Mouse (Mus musculus): Measurements from ENCODE around the gene Cdk5r1. TPM values are rescaled to one million over a fixed set of nuclear protein-coding genes. Genes with fewer than 3 reads are reported as not detected.

Cdk5r1 gene
- total RNA-seq, 2 experiments from 2014 or later, result 2.2 to 3.9 TPM

DNA sequence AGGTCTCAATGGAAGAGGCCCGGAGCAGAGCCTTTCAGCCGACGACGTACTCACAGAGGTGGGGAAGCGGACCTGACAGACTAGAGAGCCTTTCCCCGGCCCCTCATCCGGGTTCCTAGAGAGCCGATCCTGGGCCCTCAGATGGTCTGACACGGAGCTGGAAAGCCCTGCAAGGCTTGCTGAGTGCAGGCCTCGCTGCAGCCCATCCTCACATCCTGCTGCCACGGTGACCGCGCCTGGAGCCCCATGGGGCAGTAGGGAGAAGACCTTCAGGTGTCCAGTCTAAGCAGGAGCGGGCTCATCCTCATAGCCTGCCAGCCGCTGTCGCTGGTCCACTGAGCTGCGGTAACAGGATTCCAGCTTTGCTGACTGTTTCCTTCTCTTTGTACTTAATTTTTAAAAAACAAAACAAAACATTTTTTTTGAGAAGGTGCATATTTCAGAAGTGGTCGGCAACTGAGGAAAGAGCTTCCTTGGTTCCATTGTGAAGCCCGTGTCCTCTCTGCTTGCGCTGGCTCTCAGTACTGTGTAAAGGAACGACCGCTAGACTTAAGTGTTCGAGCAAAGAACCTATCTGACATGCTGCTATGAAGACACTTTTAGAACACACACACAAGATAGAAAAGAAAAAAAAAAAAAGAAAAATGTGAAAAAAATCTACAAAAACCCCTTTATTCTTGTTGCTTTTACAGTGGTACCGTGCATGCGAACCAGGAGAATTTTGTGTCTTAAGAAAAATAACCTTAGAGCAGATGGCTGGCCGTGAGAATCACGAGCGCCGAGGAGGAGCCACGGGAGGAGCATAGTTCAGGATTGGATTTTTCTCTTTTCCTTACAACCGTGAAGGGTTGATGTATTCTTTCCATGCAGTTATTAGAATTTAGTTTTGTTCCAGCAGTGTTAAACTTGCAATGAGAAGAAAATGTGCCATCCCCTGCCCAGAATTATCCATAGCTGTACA lies 3.4 kb downstream of the Cdk5r1 start:
- DNase-seq, result no peak

DNA sequence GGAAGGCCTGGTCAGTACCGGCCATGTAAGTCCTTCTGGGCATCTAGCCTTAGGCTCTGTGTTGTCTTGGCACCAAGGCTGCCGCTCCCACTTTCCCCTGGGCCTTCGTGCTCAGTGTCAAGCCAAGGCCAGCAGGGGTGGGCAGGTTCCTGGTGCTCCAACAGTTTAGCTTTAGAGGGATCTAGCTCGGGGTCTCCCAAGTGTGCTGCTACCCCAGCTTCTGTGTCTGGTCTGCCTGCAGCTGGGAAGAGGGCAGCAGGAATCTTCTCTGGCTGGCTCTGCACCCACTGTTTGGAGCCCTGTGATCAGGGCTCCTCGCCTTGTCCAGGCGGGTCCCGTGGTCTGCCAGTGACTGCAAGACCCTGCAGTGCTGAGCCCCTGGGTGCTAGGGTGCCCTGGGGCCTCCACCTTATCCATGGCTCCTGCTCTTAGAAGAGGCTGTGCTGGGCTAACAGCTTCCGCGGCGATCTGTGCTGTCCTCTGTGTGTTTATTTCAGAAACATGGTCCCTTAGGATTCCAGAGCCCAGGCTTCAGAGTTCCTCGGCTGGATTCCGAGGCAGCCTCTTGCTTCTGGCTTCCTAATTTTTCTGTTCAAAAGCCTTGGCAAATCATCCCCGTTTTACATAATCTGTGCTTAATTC lies 4.7 kb downstream of the Cdk5r1 start:
- peak; percentile 55 for DNase-seq

DNA sequence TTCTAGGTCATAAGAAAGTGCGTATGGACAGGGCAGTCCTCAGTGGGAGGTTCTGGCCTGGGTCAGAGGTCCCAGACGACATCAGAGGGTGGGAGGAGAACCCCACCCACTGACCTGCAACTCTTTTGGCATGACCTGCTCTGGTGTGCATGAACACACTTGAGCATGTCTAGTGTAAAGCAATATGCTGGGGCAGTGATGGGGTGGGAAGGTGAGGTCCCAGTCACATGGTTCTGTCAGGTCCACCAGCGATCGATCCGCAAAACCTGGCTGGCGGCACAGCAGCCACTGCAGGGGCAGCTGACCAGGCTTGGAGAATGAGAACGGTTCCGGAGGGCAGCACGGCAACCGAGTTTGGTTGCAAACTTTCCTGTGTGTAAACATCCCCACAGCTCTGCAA lies 5.5 kb downstream of the Cdk5r1 start:
- DNase-seq, result no peak

DNA sequence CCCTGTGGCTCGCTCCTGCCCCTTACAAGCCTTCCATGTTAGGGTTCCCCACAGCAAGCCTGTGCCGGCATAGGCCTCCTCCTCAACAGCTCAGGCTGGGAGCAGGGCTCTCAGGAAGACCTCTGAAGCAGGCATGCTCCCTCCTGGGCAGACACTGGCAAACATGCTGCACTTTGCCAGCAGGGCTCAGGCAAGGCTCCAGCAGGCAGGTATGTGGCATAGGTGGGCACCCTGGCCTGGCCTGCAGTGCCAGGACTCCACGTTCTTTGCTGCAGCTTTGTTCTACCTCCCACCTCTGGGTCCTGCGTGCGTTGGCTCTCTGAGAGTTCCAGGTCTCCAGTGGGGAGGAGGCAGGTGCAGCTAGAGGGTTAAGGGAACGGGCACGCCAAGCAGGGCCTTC lies 6.1 kb downstream of the Cdk5r1 start:
- no peak for DNase-seq

DNA sequence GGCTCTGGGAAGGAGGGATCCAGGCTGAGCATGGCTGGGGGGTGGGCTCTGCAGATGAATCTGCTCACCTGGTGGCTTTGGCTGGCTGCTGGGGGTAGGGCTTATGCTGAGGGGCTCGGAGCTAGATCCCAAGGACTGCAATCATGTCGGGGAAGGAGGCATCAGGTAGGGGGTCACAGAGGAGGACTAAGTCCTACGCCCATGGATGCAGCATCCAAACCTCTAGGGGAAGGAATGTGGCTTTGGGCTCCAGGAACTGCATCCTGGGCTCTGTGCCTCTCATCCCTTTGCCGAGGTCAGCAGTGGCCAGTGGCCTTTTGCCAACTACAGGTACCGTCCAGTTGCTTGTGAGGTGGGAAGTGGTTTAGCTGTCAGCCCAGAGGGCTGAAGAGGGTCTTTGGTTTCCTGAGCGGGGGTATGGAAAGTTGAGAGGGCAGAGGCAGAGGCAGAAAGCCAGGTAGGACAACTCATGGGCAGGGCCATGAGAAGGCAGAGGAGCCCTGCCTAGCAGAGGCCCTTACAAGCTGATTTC lies 6.8 kb downstream of the Cdk5r1 start:
- no peak for DNase-seq

DNA sequence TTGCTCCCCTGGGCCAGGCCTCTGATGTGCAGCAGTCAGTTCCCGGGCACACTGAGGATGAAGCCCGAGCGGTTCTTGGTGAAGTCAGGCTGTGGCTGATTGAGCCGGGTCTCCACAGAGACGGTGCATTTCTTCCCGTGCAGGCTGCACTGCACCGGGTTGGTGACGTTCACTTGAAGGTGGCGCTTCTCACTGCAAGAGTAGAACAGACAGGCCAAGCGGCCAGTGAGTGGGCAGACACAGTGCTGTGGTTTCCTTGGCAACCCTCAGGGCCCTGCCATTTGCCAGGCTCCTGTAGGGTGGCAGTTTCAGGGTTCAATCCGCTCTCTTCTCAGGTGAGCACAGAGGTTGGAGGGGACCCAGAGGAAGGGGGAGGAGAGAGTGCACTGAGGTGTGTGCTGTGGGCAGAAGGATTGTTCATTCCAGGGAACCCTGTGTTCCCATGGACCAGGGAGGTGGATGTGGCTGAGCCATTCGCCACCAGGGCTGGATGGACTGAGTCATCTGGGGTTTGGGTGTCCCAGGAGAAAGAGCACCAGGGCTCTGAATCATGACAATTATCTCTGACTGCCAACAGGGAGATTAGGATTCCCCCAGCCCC lies 7.5 kb downstream of the Cdk5r1 start:
- no peak for DNase-seq

DNA sequence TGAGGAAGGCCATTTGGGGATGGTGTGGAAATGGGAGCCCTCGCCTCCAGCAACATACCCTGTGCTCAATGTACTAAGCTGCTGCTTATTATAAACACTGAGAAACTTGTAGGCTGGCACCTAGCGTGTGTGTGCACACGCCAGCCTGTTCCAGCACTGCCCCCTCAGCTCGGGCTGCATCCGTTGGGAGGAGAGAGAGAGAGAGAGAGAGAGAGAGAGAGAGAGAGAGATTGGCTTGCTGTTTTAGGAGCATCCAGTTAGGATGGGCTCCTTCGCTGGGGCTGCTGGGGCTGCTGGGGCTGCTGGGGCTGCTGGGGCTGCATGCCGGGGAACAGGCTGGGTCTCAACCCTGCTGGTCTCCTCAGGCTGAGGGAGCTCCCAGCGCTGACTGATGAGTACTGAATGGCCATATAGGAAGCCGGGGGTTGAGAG lies 8.3 kb downstream of the Cdk5r1 start:
- no peak for DNase-seq

DNA sequence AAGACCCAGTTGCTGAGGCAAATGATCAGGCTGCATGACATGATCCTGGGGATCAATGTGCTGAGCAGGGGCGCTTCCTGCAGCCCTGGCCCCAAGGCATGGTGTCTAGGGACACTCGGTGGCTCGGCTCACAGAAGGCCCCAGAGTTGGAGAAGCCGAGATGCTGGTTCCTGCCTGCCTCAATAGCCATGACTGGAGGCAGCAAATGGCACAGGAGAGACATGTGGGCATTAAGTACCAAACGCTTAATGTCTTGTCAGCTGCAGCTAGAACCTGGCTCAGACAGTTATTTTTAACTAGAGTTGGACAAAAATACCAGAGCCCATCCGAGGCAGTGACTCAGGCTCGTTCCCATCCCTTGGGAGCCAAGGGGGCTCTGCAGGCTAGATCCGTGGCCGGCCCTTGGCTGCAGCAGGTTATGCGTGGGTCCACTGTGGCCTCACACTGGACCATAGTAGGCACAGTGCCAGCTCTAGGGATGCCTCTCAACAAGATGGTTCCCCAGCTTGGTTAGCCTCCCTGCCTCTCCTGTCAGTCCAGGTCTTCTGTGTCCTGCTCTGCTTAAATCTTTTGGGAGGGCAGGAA lies 8.9 kb downstream of the Cdk5r1 start:
- DNase-seq, result no peak

DNA sequence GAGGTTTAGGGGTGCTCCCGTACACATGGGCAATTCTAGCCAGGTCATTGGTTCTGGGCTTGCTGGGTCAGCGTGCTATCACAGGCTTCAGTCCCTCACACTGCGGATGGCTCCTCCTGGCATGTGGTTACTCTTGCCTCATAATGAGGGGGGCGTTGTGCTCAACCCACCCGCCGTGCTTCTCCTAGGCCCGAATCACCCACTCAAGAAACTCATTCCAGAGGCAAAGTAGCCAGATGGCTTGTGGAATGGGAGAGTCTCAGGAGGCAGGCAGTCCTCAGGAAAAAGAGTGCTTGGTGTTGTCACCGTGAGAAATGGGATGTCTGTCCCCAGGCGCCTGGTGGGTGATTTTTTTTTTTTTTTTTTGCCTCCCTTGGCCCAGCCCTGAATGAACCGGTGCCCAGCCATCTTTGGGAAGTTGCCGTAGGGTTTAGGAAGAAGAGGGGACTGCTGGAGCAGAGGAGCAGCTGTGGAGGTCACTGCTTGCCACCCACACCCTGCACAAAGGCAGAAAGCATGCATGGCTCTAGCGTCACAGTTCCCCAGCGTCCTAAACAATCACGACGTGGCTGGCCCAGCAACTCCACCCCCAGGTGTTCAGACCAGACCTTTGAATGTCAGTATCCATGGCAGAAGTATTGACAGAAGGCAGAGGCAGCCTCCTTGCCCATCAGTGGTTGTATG lies 11.2 kb downstream of the Cdk5r1 start:
- no peak for DNase-seq

DNA sequence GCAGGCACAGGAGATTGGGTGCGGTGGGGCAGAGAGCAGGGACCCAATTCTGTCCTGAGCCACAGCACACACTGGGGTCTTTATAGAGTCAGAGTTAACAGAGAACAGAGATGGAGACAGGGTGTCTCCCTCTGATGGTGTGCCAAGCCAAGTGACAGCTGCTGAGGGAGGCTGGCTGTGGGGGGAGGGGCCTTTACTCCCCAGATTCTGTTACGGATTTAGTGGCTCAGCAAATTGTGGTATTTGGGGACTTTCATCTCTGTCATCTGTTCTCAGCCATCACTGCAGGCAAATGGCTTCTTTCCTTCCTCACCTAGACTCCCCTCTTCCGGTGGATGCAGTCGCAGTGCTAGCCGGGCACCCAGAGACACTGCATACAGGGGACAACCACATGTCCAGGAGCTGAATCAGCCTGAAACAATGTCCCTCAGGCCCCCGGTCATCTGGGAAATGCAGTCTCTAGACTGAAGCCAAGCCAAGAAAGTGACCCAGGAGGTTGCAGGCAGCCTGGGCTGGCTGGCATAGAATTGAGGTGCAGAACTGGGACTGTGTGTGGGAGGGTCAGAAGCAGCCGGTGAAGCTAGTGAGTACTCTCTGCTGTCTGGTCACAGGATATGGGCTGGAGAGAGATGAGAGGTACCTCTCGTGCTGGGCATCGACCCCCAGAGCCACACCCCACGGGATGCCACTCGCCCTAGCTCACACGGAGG lies 12.5 kb downstream of the Cdk5r1 start:
- no peak for DNase-seq

DNA sequence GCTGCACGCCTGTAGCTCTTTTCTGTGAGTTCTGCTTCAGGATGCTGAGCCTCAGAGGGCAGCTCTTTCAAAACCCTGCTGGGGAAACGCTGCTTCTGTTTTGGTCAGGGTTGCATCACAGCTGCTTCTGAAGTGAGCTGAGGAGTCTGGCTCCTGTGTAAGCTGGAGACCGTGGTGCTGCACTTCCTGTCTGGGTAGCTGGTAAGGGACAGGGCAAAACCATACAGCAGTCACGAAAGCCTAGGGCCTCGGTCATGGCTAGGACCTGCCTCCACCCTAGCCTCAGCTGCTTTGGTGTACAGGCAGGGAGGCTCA lies 13.0 kb downstream of the Cdk5r1 start:
- DNase-seq, result no peak

DNA sequence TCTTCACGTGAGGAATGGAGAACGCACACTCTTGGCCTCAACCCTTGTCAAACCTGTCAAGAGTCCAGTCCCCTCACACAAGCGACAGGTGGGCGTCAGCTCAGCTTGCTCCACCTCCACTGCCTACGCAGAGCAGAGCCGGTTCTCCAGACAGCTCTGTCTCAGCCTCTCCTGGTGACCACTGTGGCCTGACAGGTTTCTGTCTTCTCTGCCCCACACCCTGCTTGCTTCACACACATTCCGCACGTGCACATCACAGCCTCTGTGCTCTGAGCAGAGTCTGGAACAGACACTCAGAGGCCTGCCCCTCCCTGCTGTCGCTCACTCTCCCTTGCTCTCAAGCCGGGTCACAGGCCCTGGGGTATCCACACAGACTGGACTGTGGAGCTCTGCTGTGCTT lies 14.0 kb downstream of the Cdk5r1 start:
- DNase-seq, result no peak

DNA sequence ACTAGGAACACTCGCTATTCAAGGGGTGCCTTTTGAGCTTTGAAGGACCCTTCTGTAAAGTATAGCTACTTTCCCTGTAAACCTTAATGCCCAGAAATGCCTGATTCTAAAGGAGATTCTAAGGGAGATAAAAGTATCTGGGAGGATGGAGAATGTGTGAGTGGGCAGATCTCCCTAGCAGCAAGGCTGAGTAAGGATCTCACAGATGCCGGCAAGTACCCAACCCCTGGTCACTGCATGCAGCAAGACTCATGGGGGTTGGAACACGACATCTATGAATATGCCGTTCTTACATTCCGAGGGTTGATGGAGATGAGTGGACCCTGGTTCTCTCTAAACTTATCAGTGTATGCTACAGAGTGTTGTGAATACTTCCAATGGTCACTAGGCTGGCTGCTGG lies 16.4 kb downstream of the Cdk5r1 start:
- DNase-seq, result no peak

DNA sequence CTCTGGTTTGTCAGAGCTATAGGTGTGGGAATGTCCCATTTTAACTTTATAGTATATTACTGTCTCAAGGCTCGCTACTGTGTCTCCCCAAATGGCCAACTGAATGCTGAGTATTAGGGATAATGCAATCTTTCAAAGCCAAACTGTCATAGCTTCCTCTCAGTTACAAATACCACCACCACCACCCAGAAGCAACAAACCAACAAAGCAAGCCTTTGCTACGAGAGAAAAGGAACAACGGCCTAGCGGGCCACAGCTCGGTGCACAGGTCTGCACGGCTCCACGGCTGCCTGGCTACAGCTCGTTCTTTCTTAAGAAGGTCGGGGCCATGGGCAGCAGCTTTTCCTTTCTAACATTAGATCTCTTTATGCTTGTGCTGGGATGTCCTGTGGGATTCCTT lies 18.0 kb downstream of the Cdk5r1 start:
- no peak for DNase-seq

DNA sequence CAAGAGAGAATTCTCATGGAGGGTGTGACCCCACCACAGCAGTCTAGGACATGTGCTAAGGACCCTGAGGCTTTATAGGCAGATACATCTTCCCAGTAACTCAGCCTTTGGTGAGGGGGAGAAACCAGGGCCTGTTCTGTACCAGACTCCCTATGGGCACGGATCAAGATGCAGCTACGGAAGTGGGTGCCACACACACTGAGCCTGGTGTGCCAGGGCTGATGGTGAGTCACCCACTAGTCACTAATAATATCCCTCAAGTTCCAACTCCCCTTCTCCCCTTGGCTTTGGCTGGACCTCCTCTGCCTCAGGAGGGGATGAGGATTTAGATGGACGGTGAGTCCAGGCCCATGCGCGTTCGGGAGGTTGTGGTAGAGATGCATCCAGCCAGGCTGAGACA lies 19.1 kb downstream of the Cdk5r1 start:
- no peak for DNase-seq

DNA sequence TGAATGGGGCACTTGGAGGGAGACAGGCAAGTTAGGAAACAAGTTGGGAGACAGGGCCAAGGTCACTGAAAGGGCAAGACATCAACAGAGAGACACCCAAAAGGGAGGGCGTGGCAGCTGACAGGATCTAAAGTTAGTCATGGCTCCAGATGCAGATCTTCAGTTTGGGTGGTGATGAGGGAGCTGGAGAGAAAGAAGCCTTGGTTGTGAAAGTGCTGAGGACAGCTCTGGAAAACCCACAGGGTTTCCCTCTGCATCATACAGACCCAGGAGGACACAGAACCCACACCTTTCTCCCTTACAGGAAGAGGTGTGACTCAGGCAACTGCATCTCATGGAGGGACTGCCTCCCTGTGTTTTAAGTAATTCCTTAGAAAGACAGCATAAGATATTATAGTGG lies 19.8 kb downstream of the Cdk5r1 start:
- no peak for DNase-seq

DNA sequence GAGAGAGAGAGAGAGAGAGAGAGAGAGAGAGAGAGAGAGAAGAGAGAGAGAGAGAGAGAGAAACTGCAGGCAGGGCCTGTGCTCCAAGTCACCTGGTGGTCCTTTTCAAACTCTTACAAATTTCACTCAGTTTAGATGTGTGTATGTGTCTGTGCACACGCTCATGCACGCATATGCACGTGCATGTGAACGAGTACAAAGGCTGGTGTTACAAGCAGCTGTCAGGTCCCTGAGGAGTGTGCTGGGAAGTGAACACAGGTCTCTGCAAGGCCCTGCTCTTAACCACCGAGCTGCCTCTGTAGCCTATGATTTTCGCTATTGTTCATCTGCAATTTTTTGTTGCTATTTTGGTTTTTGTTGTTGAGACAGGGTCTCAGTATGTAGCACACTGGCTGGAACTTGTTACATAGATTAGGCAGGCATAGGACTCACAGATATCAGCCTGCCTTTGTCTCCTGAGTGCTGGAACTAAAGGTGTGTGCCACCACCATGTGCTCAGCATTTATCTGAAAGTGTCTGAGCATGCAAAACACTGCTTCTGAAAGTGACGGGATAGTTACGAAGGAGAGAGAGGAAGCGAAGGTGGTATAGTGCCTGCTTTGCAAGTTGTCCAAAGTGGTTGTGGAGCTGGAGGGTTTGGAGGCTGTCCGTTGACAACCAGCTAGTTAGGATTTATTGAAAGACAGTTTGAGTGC lies 20.5 kb downstream of the Cdk5r1 start:
- DNase-seq, result no peak

DNA sequence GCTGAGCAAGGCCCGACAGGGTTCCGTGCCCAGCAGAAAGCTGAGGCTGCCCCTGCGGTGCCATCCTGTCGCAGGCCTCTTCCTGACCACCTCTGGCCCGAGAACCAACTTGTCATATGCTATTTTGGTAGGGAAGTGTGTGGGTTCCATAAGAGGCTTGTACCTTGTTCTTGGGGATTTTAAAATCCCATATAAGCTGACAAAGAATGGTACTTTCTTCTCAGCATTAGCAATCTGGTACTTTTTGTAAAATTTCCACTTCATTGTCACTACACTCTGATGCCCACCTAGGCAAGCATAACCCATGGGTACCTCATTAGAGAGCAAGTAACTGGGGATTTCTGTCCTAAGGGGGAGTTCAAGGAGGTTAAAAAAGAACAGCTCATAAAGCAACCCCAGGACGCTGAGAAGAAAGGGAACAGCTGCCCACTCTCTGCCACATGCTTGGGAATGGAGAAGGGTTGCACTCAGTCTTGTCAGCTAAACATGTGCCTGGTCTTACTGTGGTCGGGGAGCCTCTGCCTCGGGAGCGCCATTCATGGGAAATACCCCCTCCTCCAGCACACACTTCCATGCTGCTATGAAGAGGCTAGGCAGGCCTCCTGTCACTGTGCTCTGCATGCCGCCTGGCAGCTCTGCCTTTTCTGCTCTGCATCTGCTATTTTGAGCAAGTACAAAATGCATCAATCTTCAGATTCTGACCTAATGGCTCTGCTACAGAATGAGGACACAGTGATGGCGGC lies 21.7 kb downstream of the Cdk5r1 start:
- no peak for DNase-seq

DNA sequence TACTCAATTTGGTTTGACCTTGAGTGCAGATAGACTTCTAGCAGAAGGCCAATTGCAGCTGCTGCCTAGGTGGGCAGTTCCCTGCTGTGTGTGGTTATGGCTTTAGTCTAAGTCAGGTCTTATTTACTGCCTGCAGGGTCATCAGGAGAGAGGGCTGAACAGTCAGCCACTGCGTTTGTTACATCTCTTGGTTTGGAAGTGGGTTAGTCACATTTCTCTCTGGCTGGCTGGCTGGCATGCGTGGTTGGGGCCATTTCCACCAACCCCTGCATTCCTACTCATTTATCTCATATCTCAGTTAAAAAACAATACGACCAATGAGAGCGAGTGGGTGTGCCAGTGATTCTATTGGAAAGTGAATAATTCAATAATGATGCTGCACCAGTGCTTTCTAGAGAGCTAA lies 22.7 kb downstream of the Cdk5r1 start:
- DNase-seq, result no peak

DNA sequence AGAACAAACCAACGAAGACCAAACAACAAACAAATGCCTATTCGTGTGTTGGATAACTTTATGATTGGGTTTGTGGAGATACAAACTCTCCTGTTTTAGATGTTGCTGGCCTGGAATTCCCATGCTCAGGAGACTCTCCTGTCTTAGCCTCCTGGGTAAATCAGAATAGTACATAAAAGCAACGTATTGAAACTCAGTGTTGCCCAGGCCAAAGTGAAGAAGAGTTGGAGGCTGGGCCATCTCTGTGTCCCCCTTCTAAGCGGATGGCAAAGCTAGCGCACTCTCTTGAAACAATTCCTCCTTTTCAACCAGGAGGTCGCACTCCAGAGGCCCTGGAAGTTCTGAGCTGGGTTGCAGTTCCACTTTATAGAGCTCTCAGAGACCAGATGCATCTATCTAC lies 26.5 kb downstream of the Cdk5r1 start:
- no peak for DNase-seq

All from adrenal gland, postnatal 10 days (tissue).